Mouse (Mus musculus): ENCODE results near the gene Vmn1r138. TPM values are rescaled to one million over a fixed set of nuclear protein-coding genes. Genes with fewer than 3 reads are reported as not detected.

The Vmn1r138 gene
- total RNA-seq (2023; ENCODE audit: inconsistent age): not detected in 4 replicates

DNA sequence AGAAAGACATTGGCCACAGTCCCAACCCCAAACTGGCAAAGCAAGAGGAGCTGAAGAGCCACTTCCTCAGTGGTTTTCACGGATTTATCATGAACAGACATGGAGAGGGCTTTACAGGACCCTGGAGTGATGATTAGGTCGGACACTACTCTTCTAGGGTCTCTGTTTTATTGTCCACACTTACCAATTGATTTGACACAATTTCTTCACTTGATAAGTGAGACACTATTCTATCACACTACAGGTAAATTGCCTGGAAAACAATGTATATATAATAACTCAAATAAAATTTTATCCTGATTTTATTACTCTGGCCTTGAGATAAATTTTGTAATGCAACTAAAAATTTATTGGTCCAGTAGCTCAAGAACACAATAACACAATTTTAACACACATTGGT, at the start of gene Vmn1r138:
TSS of gene Vmn1r138 (minus strand) at position 101 of the 400 bp plus-strand sequence.

DNA sequence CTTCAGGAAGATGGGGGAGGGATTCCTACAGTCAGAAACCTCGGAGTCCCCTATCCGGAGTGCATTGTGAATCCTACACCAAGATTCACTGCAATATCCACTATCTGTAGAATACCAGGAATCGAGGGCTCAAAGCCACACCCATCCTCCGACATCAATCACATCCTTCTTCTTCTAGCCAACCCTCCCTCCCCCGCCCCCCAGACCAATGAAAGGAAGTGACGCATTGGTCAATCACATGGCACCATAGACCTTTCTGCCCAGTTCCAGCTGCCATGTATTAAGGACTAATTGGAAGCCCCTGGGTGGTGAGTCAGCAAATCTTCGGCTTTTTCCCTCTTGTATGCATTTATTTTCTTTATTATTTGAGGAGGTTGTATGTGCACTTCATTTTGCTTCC, 40.1 kb upstream of the Vmn1r138 start, which contains the start of gene Vmn1r139:
TSS of gene Vmn1r139 (plus strand) at position 301 of the 400 bp plus-strand sequence.

DNA sequence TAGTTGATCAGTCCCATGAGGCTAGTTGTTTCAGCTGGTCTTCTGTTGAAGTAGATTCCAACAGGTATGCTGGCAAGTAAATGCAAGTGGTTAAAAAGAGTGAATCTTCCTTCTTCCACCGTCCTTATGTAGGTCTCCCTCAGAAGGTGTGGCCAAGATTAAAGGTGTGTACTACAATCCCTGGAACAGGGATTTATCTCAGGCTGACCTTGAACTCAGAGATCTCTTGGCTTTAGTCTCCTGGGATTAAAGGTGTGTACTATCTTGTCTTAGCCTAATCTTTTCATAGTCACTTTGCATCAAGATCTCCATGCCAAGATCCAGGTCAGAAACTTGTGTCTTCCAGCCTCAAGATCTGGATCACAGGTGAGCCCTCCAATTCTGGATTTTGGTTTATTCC, 27.5 kb upstream of the Vmn1r138 start, which contains the start of gene Gm6176:
TSS of gene Gm6176 (minus strand) at position 101 of the 400 bp plus-strand sequence.

DNA sequence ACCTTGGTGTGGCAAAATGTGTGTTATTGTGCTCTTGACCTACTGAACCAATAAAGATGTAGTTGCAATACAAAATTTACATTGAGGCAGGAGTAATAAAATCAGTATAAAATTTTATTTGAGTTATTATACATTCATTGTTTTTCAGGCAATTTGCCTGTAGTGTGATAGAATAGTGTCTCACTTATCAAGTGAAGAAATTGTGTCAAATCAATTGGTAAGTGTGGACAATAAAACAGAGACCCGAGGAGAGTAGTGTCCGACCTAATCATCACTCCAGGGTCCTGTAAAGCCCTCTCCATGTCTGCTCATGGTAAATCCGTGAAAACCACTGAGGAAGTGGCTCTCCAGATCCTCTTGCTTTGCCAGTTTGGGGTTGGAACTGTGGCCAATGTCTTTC, 34.4 kb downstream of the Vmn1r138 start, which contains the start of gene Vmn1r137:
TSS of gene Vmn1r137 (plus strand) at position 301 of the 400 bp plus-strand sequence.

Other genes with a start within 250 kb of the Vmn1r138 start
- not detected in 4 replicates for gene Gm4177, start 232.2 kb downstream of the Vmn1r138 start, total RNA-seq (2023; ENCODE audit: inconsistent age)
- not detected in 4 replicates for gene Vmn1r135, start 196.5 kb downstream of the Vmn1r138 start, total RNA-seq (2023; ENCODE audit: inconsistent age)
- not detected in 4 replicates for gene Gm5725, start 184.6 kb downstream of the Vmn1r138 start, total RNA-seq (2023; ENCODE audit: inconsistent age)
- gene Gm5891, start 107.6 kb downstream of the Vmn1r138 start, total RNA-seq (2023; ENCODE audit: inconsistent age): not detected in 4 replicates
- not detected in 4 replicates for gene Vmn1r137, start 34.3 kb downstream of the Vmn1r138 start, total RNA-seq (2023; ENCODE audit: inconsistent age)
- not detected in 4 replicates for gene Gm6176, start 27.4 kb upstream of the Vmn1r138 start, total RNA-seq (2023; ENCODE audit: inconsistent age)
- not detected in 4 replicates for gene Vmn1r139, start 40.2 kb upstream of the Vmn1r138 start, total RNA-seq (2023; ENCODE audit: inconsistent age)
- gene Gm16451, start 89.3 kb upstream of the Vmn1r138 start, total RNA-seq (2023; ENCODE audit: inconsistent age): not detected in 4 replicates
- gene Gm10666, start 105.8 kb upstream of the Vmn1r138 start, total RNA-seq (2023; ENCODE audit: inconsistent age): not detected in 4 replicates
- gene Vmn1r142, start 135.1 kb upstream of the Vmn1r138 start, total RNA-seq (2023; ENCODE audit: inconsistent age): not detected in 4 replicates
- gene Vmn1r143, start 160.5 kb upstream of the Vmn1r138 start, total RNA-seq (2023; ENCODE audit: inconsistent age): not detected in 4 replicates
- not detected in 4 replicates for gene Gm8653, start 172.4 kb upstream of the Vmn1r138 start, total RNA-seq (2023; ENCODE audit: inconsistent age)
- not detected in 4 replicates for gene Gm8453, start 200.6 kb upstream of the Vmn1r138 start, total RNA-seq (2023; ENCODE audit: inconsistent age)